Mouse (Mus musculus): Measurements from ENCODE around the gene Otos.

Otos gene

GRCm38 (mm10) chr1:92648673-92649072 lies at the start of gene Otos:
TSS of gene Otos (minus strand) at chr1:92648841.
- peak; percentile 87 to 90 for DNase-seq

- peak; percentile 84 to 87 for DNase-seq
Observed at GRCm38 (mm10) chr1:92696848-92697247, 48.2 kb upstream of the Otos start.

GRCm38 (mm10) chr1:92695751-92696150 lies 47.1 kb upstream of the Otos start:
- DNase-seq, result no peak

- no peak for DNase-seq
Observed at GRCm38 (mm10) chr1:92691166-92691844, 42.7 kb upstream of the Otos start.

- peak; percentile 49 to 67 for DNase-seq
Observed at GRCm38 (mm10) chr1:92686994-92687393, 38.4 kb upstream of the Otos start.

- peak; percentile 33 to 54 for DNase-seq
Observed at GRCm38 (mm10) chr1:92683151-92683550, 34.5 kb upstream of the Otos start.

- DNase-seq, result peak; percentile 76 to 86
Observed at GRCm38 (mm10) chr1:92680668-92681603, 32.3 kb upstream of the Otos start.

- DNase-seq, result no peak
Observed at GRCm38 (mm10) chr1:92678757-92679156, 30.1 kb upstream of the Otos start.

- no peak for DNase-seq
Observed at GRCm38 (mm10) chr1:92676676-92676975, 28.0 kb upstream of the Otos start.

GRCm38 (mm10) chr1:92675932-92676675 lies 27.5 kb upstream of the Otos start:
- DNase-seq, result peak in 1 of 2 experiments; percentile 35

GRCm38 (mm10) chr1:92673258-92673782 lies 24.7 kb upstream of the Otos start:
- DNase-seq, result no peak

- no peak for DNase-seq
Observed at GRCm38 (mm10) chr1:92671326-92671725, 22.7 kb upstream of the Otos start.

- no peak for DNase-seq
Observed at GRCm38 (mm10) chr1:92669430-92669829, 20.8 kb upstream of the Otos start.

- DNase-seq, result no peak
Observed at GRCm38 (mm10) chr1:92667106-92667505, 18.5 kb upstream of the Otos start.

- no peak for DNase-seq
Observed at GRCm38 (mm10) chr1:92659392-92659791, 10.8 kb upstream of the Otos start.

- DNase-seq, result no peak
Observed at GRCm38 (mm10) chr1:92657025-92657820, 8.6 kb upstream of the Otos start.

GRCm38 (mm10) chr1:92654676-92655075 lies 6.0 kb upstream of the Otos start:
- DNase-seq, result no peak

GRCm38 (mm10) chr1:92653179-92653578 lies 4.5 kb upstream of the Otos start:
- DNase-seq, result no peak

GRCm38 (mm10) chr1:92651467-92651866 lies 2.8 kb upstream of the Otos start:
- no peak for DNase-seq

GRCm38 (mm10) chr1:92648197-92648596 lies 444 bp downstream of the Otos start:
- peak in 1 of 2 experiments; percentile 14 for DNase-seq

- DNase-seq, result peak; percentile 87 to 88
Observed at GRCm38 (mm10) chr1:92647752-92648151, 889 bp downstream of the Otos start.

- no peak for DNase-seq
Observed at GRCm38 (mm10) chr1:92647026-92647425, 1.6 kb downstream of the Otos start.
